Mouse (Mus musculus) liver, adult 2 months (tissue): ENCODE measurements at regions not wholly inside any gene's neighbourhood (a gene's known extent, or its start where the extent isn't known, plus 50 kb on each side); places are given as distances from the start of the nearest gene placed in this dataset.

Experiments
- CTCF ChIP-seq: fragments of 200-500 bp; IDR thresholded peaks from 2 replicates; pipeline ENCODE4 v1.5.1; 2011; ENCODE audit warnings: low read depth, low read length, control low read depth
- POLR2A ChIP-seq: fragments of 200-500 bp; IDR thresholded peaks from 2 replicates; pipeline ENCODE4 v1.6.1; 2011; ENCODE audit warnings: low read length, control low read depth; ENCODE audit not compliant: insufficient read depth; ENCODE audit errors: extremely low read depth

GRCm38 (mm10) chr13:40518180-40518579 is 156.9 kb upstream of the Ofcc1 start:
- TF ChIP-seq CTCF: no peak
- no peak for TF ChIP-seq POLR2A
